Mouse (Mus musculus) MEL (cell line): ENCODE data around the gene Mfsd4a. TPM values are rescaled to one million over a fixed set of nuclear protein-coding genes. Genes with fewer than 3 reads are reported as not detected.

Experiments used
- DNase-seq: peaks from one replicate; pipeline ENCODE4 v3.0.0; 2011; ENCODE audit warnings: low read depth, low spot score
- H3K27ac ChIP-seq: 2 replicates; pipeline ENCODE4 v1.5.1; 2012; ENCODE audit warnings: low read depth, mild to moderate bottlenecking, control low read depth, low read length, moderate library complexity; ENCODE audit not compliant: control insufficient read depth
- H3K27me3 ChIP-seq, 2 experiments: fragments of 150-350 bp in 1 of 2; sonication (generic) in 1 of 2; 2 replicates each; pipeline ENCODE4 v1.6.1; 2012; ENCODE audit warnings: low read length in 2 of 2, mild to moderate bottlenecking in 2 of 2, improper control_type of control experiment in 1 of 2, moderate library complexity in 1 of 2; ENCODE audit not compliant: insufficient read depth in 2 of 2, control insufficient read depth in 1 of 2
- H3K36me3 ChIP-seq, 2 experiments: 2 replicates each; pipeline ENCODE4 v1.6.1; 2012 to 2014; ENCODE audit warnings: low read length in 2 of 2, improper control_type of control experiment in 1 of 2, inconsistent platforms in 1 of 2, mild to moderate bottlenecking in 1 of 2; ENCODE audit not compliant: insufficient read depth in 2 of 2, control insufficient read depth in 1 of 2
- H3K4me1 ChIP-seq, 2 experiments: fragments of 150-350 bp in 1 of 2; sonication (generic) in 1 of 2; 2 replicates each; pipeline ENCODE4 v1.6.1; 2012; ENCODE audit warnings: low read length in 2 of 2, improper control_type of control experiment in 1 of 2, mild to moderate bottlenecking in 1 of 2; ENCODE audit not compliant: insufficient read depth in 2 of 2, control insufficient read depth in 1 of 2
- H3K4me3 ChIP-seq, 2 experiments: fragments of 150-350 bp in 1 of 2; sonication (generic) in 1 of 2; 2 replicates each; pipeline ENCODE4 v1.5.1; 2012; ENCODE audit warnings: low read depth in 2 of 2, low read length in 2 of 2, mild to moderate bottlenecking in 2 of 2, moderate library complexity in 2 of 2, control low read depth in 1 of 2, improper control_type of control experiment in 1 of 2; ENCODE audit not compliant: control insufficient read depth in 1 of 2, insufficient read depth in 1 of 2
- H3K79me2 ChIP-seq: 2 replicates; pipeline ENCODE4 v1.6.1; 2012; ENCODE audit warnings: mild to moderate bottlenecking, low read length, moderate library complexity; ENCODE audit not compliant: control insufficient read depth, poor library complexity, insufficient read depth
- H3K9ac ChIP-seq: 2 replicates; pipeline ENCODE4 v1.6.1; 2012; ENCODE audit warnings: low read depth, mild to moderate bottlenecking, control low read depth, low read length, moderate library complexity; ENCODE audit not compliant: control insufficient read depth, poor library complexity, severe bottlenecking
- H3K9me3 ChIP-seq: fragments of 150-350 bp; sonication (generic); replicated peaks from 2 replicates; pipeline ENCODE4 v1.6.1; 2012; ENCODE audit warnings: mild to moderate bottlenecking, low read length, improper control_type of control experiment, moderate library complexity; ENCODE audit not compliant: insufficient read depth
- CTCF ChIP-seq, 3 experiments: IDR thresholded peaks in 2 of 3; conservative IDR thresholded peaks in 1 of 3; 2 replicates each; pipeline ENCODE4 v1.5.1; 2011 to 2012; ENCODE audit warnings: low read length in 3 of 3, low read depth in 2 of 3, mild to moderate bottlenecking in 2 of 3, improper control_type of control experiment in 1 of 3, inconsistent platforms in 1 of 3, mixed read lengths in 1 of 3, moderate library complexity in 1 of 3; ENCODE audit not compliant: control insufficient read depth in 1 of 3, insufficient read depth in 1 of 3, poor library complexity in 1 of 3, severe bottlenecking in 1 of 3
- E2F4 ChIP-seq: IDR thresholded peaks from 2 replicates; pipeline ENCODE4 v1.6.1; 2011; ENCODE audit warnings: low read depth, low read length, improper control_type of control experiment, borderline replicate concordance
- ELF1 ChIP-seq: IDR thresholded peaks from 2 replicates; pipeline ENCODE4 v1.6.1; 2014; ENCODE audit warnings: low read depth, mild to moderate bottlenecking, inconsistent platforms, low read length, improper control_type of control experiment, moderate library complexity
- ETS1 ChIP-seq: IDR thresholded peaks from 2 replicates; pipeline ENCODE4 v1.6.1; 2012; ENCODE audit warnings: low read depth, mild to moderate bottlenecking, inconsistent platforms, low read length, improper control_type of control experiment, moderate library complexity
- GATA1 ChIP-seq: IDR thresholded peaks from 2 replicates; pipeline ENCODE4 v1.6.1; 2011; ENCODE audit warnings: low read depth, low read length, improper control_type of control experiment
- HCFC1 ChIP-seq: IDR thresholded peaks from 2 replicates; pipeline ENCODE4 v1.6.1; 2012; ENCODE audit warnings: low read depth, mild to moderate bottlenecking, inconsistent platforms, low read length, improper control_type of control experiment, moderate library complexity
- KAT2A ChIP-seq: conservative IDR thresholded peaks from 2 replicates; pipeline ENCODE4 v1.6.1; 2012; ENCODE audit warnings: low read depth, low read length, improper control_type of control experiment, inconsistent platforms
- MEF2A ChIP-seq: IDR thresholded peaks from 2 replicates; pipeline ENCODE4 v1.6.1; 2014; ENCODE audit warnings: low read depth, mild to moderate bottlenecking, inconsistent platforms, low read length, improper control_type of control experiment; ENCODE audit not compliant: poor library complexity, insufficient replicate concordance, severe bottlenecking; ENCODE audit errors: extremely low read depth
- MXI1 ChIP-seq: IDR thresholded peaks from 2 replicates; pipeline ENCODE4 v1.6.1; 2011; ENCODE audit warnings: mild to moderate bottlenecking, low read depth, low read length, improper control_type of control experiment
- MYB ChIP-seq: IDR thresholded peaks from 2 replicates; pipeline ENCODE4 v1.6.1; 2011; ENCODE audit warnings: mild to moderate bottlenecking, low read depth, low read length, improper control_type of control experiment
- NELFE ChIP-seq: IDR thresholded peaks from 2 replicates; pipeline ENCODE4 v1.6.1; 2011; ENCODE audit warnings: low read depth, low read length, improper control_type of control experiment
- NRF1 ChIP-seq: IDR thresholded peaks from 2 replicates; pipeline ENCODE4 v1.6.1; 2014; ENCODE audit warnings: low read depth, mild to moderate bottlenecking, inconsistent platforms, low read length, improper control_type of control experiment, moderate library complexity; ENCODE audit not compliant: poor library complexity, insufficient read depth, severe bottlenecking
- POLR2AphosphoS2 ChIP-seq: IDR thresholded peaks from 2 replicates; pipeline ENCODE4 v1.6.1; 2011; ENCODE audit warnings: low read length, improper control_type of control experiment
- POLR2AphosphoS5 ChIP-seq: IDR thresholded peaks from 2 replicates; pipeline ENCODE4 v1.6.1; 2012; ENCODE audit warnings: low read depth, borderline replicate concordance, mild to moderate bottlenecking, inconsistent platforms, low read length, moderate library complexity, mixed read lengths
- RCOR1 ChIP-seq: IDR thresholded peaks from 2 replicates; pipeline ENCODE4 v1.6.1; 2012; ENCODE audit warnings: low read depth, mild to moderate bottlenecking, inconsistent platforms, low read length, improper control_type of control experiment
- SIN3A ChIP-seq: IDR thresholded peaks from 2 replicates; pipeline ENCODE4 v1.6.1; 2012; ENCODE audit warnings: low read length, improper control_type of control experiment, inconsistent platforms
- TAL1 ChIP-seq: IDR thresholded peaks from 2 replicates; pipeline ENCODE4 v1.6.1; 2012; ENCODE audit warnings: mild to moderate bottlenecking, inconsistent platforms, low read length, moderate library complexity, mixed read lengths
- UBTF ChIP-seq: IDR thresholded peaks from 2 replicates; pipeline ENCODE4 v1.6.1; 2012; ENCODE audit warnings: low read depth, mild to moderate bottlenecking, inconsistent platforms, low read length, improper control_type of control experiment, moderate library complexity, borderline replicate concordance; ENCODE audit not compliant: insufficient read depth
- USF1 ChIP-seq: IDR thresholded peaks from 2 replicates; pipeline ENCODE4 v1.6.1; 2014; ENCODE audit warnings: low read depth, mild to moderate bottlenecking, inconsistent platforms, low read length, improper control_type of control experiment, moderate library complexity
- ZC3H11A ChIP-seq: IDR thresholded peaks from 2 replicates; pipeline ENCODE4 v1.6.1; 2012; ENCODE audit warnings: low read depth, mild to moderate bottlenecking, inconsistent platforms, low read length, improper control_type of control experiment
- ZKSCAN1 ChIP-seq: IDR thresholded peaks from 2 replicates; pipeline ENCODE4 v1.6.1; 2012; ENCODE audit warnings: low read depth, mild to moderate bottlenecking, inconsistent platforms, low read length, improper control_type of control experiment, moderate library complexity
- polyA plus RNA-seq, 2 experiments: library from polyadenylated mRNA; stranded (reverse) in 1 of 2; unstranded in 1 of 2; fragments of >175 nt in 1 of 2; fragments of >200 nt in 1 of 2; gene quantifications; 2 replicates each; pipeline versions ENCODE4 v1.2.1 to v1.2.4; 2012; ENCODE audit warnings: low replicate concordance in 2 of 2, low read depth in 1 of 2; ENCODE audit not compliant: insufficient read length in 2 of 2, insufficient read depth in 1 of 2, missing spikeins in 1 of 2
- total RNA-seq: library from RNA; depleted of rRNA; stranded (reverse); fragments of 300-350 nt; gene quantifications from 2 replicates; pipeline ENCODE4 v1.2.3, GENCODE M21; 2012

The Mfsd4a gene
- total and polyA plus RNA-seq, 3 experiments = 3.6 to 15.5 TPM; not detected in 1

DNA sequence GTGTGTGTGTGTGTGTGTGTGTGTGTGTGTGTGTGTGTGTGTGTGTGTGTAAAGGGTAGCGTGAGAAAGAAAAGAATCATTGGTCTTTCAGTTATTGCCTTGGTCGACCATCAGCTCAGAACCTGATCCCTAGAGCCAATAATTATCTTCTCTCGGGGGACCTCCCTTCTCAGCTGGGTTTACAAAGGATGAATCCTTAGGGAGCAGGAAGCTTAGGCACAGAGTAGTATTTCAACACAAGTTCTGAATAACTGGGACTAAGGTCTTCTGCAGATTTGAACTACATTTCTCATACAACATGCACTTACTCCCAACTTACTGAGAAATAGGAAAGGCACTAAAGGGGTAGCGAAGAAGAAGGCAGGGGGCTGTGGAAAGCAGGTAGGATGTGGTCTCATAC lies 78.4 kb downstream of the Mfsd4a start:
- TF ChIP-seq POLR2AphosphoS2 (no peak), UBTF (no peak), ELF1 (no peak), MXI1 (no peak), GATA1 (no peak), NELFE (no peak), HCFC1 (no peak), ZKSCAN1 (no peak), RCOR1 (no peak), MYB (no peak), ZC3H11A (no peak), TAL1 (no peak), CTCF (IDR thresholded peaks at IDR 0.05 in 2 of 3, conservative IDR thresholded peaks at IDR 0.05 in 1 of 3; ENCODE audit: control insufficient read depth in 1 of 3, insufficient read depth in 1 of 3, low read depth in 2 of 3, low read length in 3 of 3, poor library complexity in 1 of 3, severe bottlenecking in 1 of 3) (no peak)
- H3K9ac ChIP-seq = no peak overlapping the region
- no peaks in the 10 kb centered on the region for H3K79me2 ChIP-seq
- no peak for DNase-seq
- H3K4me3 ChIP-seq = no peak overlapping the region
- H3K4me1 ChIP-seq = no peaks in the 10 kb centered on the region
- H3K27me3 ChIP-seq = no peaks in the 10 kb centered on the region
- H3K9me3 ChIP-seq = no peaks in the 10 kb centered on the region
- 0 out of 4 replicates have a peak, but pooled peaks cover 0 to 1% of the 10 kb centered on the region in 2 experiments for H3K36me3 ChIP-seq
- H3K27ac ChIP-seq = no peak overlapping the region

DNA sequence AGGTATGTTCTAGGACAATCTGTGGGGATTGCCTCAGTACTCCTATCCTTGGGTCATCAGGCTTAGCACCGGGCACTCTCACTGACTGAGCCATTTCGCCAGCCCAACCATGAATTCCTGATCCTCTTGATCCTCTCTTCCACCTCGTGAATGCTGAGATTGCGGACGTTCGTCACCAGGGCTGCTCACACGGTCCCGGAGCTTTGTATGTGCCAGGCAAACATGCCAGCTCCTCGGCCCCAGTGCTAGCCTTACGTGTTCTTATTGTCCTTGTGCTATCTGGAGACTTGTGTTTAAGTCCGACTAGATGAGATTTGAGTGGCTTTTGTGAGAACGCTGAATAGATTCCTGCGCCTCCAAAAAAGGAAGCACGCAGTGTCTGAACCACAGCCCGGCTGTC lies 80.4 kb downstream of the Mfsd4a start:
- no peaks in the 10 kb centered on the region for H3K4me1 ChIP-seq
- H3K79me2 ChIP-seq = no peaks in the 10 kb centered on the region
- H3K9ac ChIP-seq = no peak overlapping the region
- no peak overlapping the region for H3K4me3 ChIP-seq
- no peak for DNase-seq
- H3K27me3 ChIP-seq = no peaks in the 10 kb centered on the region
- no peak for TF ChIP-seq UBTF
- no peak for TF ChIP-seq KAT2A
- no peak for TF ChIP-seq SIN3A
- no peak for TF ChIP-seq ZC3H11A
- TF ChIP-seq MXI1 = no peak
- TF ChIP-seq NRF1 = no peak
- TF ChIP-seq USF1 = no peak
- no peak for TF ChIP-seq ETS1
- TF ChIP-seq POLR2AphosphoS5 = no peak
- no peak for TF ChIP-seq NELFE
- TF ChIP-seq MEF2A = no peak
- no peak for TF ChIP-seq E2F4
- TF ChIP-seq HCFC1 = no peak
- H3K36me3 ChIP-seq = peaks cover 0 to 10% of the 10 kb centered on the region in 2 experiments; a peak in 2 of 4 replicates
- no peaks in the 10 kb centered on the region for H3K9me3 ChIP-seq
- no peak overlapping the region for H3K27ac ChIP-seq
